Mouse (Mus musculus): ENCODE data around the gene Olfr904. TPM values are rescaled to one million over a fixed set of nuclear protein-coding genes. Genes with fewer than 3 reads are reported as not detected.
"Not testable (repeated sequence)": the region's sequence is repeated elsewhere in the genome, so short reads cannot be mapped to it uniquely, and the experiment has no call there.

Olfr904 gene
- not detected for total RNA-seq (2022)

GRCm38 (mm10) chr9:38462844-38463243 lies at the start of gene Olfr904:
Gene Olfr904 (plus strand): TSS chr9:38463144.
- DNase-seq (ENCODE audit: low spot score in 2 of 2) = no peak

GRCm38 (mm10) chr9:38413502-38413901 lies 49.4 kb upstream of the Olfr904 start:
- not testable (repeated sequence) for DNase-seq (ENCODE audit: low spot score in 2 of 2)

- no peak for DNase-seq (ENCODE audit: low spot score in 2 of 2)
Observed at GRCm38 (mm10) chr9:38423801-38424200, 39.1 kb upstream of the Olfr904 start.

GRCm38 (mm10) chr9:38427026-38427425 lies 35.9 kb upstream of the Olfr904 start:
- no peak for DNase-seq (ENCODE audit: low spot score in 2 of 2)

- DNase-seq (ENCODE audit: low spot score in 2 of 2) = no peak
Observed at GRCm38 (mm10) chr9:38429155-38429554, 33.8 kb upstream of the Olfr904 start, which contains the start of gene Olfr901. Gene Olfr901 (plus strand): TSS chr9:38429455.

GRCm38 (mm10) chr9:38447352-38447751 lies 15.6 kb upstream of the Olfr904 start, which contains the start of gene Olfr902:
Gene Olfr902 (plus strand): TSS chr9:38447652.
- DNase-seq (ENCODE audit: low spot score in 2 of 2) = no peak

GRCm38 (mm10) chr9:38470807-38471206 lies 7.9 kb downstream of the Olfr904 start, which contains the start of gene Olfr905:
Gene Olfr905 (plus strand): TSS chr9:38471107.
- DNase-seq (ENCODE audit: low spot score in 2 of 2) = no peak

GRCm38 (mm10) chr9:38486785-38487184 lies 23.8 kb downstream of the Olfr904 start, which contains the start of gene Olfr906:
Gene Olfr906 (plus strand): TSS chr9:38487085.
- DNase-seq (ENCODE audit: low spot score in 2 of 2) = no peak

- no peak for DNase-seq (ENCODE audit: low spot score in 2 of 2)
Observed at GRCm38 (mm10) chr9:38495501-38495900, 32.6 kb downstream of the Olfr904 start, which contains the start of gene Olfr907. Gene Olfr907 (plus strand): TSS chr9:38495801.

GRCm38 (mm10) chr9:38512353-38512752 lies 49.4 kb downstream of the Olfr904 start:
- DNase-seq (ENCODE audit: low spot score in 2 of 2) = no peak

Other genes starting within 250 kb of the Olfr904 start
- not detected for gene Olfr894, start 245.1 kb upstream of the Olfr904 start, total RNA-seq (2022)
- not detected for gene Olfr143, start 210.4 kb upstream of the Olfr904 start, total RNA-seq (2022)
- gene Olfr895, start 195.3 kb upstream of the Olfr904 start, total RNA-seq (2022) = not detected
- gene Olfr896-ps1, start 172.0 kb upstream of the Olfr904 start, total RNA-seq (2022) = not detected
- gene Olfr25, start 134.1 kb upstream of the Olfr904 start, total RNA-seq (2022) = not detected
- gene Olfr898, start 114.7 kb upstream of the Olfr904 start, total RNA-seq (2022) = not detected
- gene Olfr250, start 96.2 kb upstream of the Olfr904 start, total RNA-seq (2022) = not detected
- gene Olfr251, start 86.1 kb upstream of the Olfr904 start, total RNA-seq (2022) = not detected
- not detected for gene Olfr147, start 61.4 kb upstream of the Olfr904 start, total RNA-seq (2022)
- gene Olfr901, start 33.7 kb upstream of the Olfr904 start, total RNA-seq (2022) = not detected
- gene Olfr902, start 15.5 kb upstream of the Olfr904 start, total RNA-seq (2022) = not detected
- not detected for gene Olfr905, start 8.0 kb downstream of the Olfr904 start, total RNA-seq (2022)
- not detected for gene Olfr906, start 23.9 kb downstream of the Olfr904 start, total RNA-seq (2022)
- gene Olfr907, start 32.7 kb downstream of the Olfr904 start, total RNA-seq (2022) = not detected
- gene Olfr911-ps1, start 58.4 kb downstream of the Olfr904 start, total RNA-seq (2022) = not detected
- not detected for gene Olfr910, start 74.7 kb downstream of the Olfr904 start, total RNA-seq (2022)
- not detected for gene Olfr912, start 117.0 kb downstream of the Olfr904 start, total RNA-seq (2022)
- not detected for gene Olfr913, start 129.6 kb downstream of the Olfr904 start, total RNA-seq (2022)
- gene Olfr914, start 142.0 kb downstream of the Olfr904 start, total RNA-seq (2022) = not detected
- not detected for gene Olfr916, start 196.7 kb downstream of the Olfr904 start, total RNA-seq (2022)
- gene Olfr917, start 202.7 kb downstream of the Olfr904 start, total RNA-seq (2022) = not detected
- gene Olfr918, start 211.5 kb downstream of the Olfr904 start, total RNA-seq (2022) = not detected
- not detected for gene Olfr919, start 240.5 kb downstream of the Olfr904 start, total RNA-seq (2022)